Mouse (Mus musculus) CD4-positive helper T cell, adult 2 months (primary cell): ENCODE data around the gene Lrriq4.

ENCODE experiments used
- DNase-seq: peaks from one replicate; pipeline ENCODE4 v3.0.0-alpha.2; 2012; ENCODE audit warnings: low read depth, missing footprints, low spot score

The Lrriq4 gene

DNA sequence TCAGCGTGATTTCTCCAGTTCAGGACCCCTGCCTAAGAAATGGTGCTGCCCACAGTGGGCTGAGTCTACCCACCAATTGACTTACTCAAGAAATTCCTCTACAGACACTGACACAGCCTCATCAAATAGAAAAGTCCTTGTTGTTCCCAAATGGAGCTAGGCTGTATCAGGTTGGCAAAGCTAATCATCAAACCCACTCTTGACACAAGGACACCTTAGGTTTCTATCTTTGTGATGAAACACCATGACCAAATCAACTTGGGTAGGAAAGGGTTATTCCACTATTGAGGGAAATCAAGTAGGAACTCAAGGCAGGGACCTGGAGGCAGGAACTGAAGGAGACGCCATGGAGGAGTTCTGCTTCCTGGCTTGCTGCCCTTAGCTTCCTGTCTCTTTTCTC, at the start of gene Lrriq4:
Gene Lrriq4 (plus strand): TSS at position 301 of the 400 bp plus-strand sequence.
- DNase-seq, result no peak

DNA sequence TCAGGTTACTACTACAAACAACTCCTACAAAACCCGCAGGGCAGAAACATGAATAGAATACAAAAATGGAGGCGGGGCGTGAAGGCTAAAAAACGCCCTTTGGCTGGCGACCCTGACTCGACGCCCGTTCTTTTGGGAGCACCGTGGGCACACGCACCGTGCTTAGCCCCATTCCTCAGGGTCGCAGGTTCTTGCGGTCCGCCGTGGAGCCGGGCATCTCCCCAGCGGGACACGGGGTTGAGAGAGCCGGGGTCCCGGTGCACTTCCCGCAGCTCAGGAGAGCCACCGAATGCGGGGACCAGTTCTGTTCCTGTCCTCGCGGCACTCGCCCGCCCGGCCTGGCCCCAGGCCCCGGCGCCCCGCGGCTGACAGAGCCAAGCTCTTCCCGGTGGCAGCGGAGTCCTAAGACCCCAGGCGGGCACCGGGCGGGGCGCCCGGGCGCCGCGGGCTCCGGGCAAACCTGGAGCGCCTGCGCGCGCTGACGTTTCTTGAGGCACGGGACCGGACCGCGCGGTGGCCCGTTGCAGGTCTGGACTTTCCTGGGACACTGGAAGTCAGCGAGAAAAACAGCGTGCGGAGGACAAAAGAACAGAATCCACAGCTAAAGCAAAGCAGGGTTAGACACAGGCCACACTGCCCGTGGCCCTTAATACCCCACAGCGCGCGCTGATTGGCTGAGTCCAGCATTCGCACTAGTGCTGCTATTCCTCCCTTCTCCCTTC, 49.0 kb upstream of the Lrriq4 start:
- peak; percentile 31 for DNase-seq

DNA sequence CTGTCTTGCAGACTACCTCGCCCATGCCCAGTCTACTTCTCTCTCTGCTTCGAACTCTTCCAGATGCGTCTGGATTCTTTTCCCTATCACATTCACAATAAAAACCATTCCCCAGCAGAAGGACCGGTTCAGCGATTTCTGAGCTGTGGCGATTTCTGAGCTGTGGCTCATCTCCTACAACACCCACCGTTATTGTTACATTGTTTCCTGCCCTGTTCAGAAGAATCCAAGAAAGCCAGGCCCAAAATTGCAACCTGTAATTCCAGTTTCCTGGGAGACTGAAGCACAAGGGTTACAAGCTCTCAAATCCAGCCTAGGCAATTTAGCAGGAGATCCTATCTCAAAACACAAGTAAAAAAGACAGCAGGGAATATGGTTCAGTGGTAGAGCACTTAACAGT, 47.0 kb upstream of the Lrriq4 start:
- DNase-seq, result no peak

DNA sequence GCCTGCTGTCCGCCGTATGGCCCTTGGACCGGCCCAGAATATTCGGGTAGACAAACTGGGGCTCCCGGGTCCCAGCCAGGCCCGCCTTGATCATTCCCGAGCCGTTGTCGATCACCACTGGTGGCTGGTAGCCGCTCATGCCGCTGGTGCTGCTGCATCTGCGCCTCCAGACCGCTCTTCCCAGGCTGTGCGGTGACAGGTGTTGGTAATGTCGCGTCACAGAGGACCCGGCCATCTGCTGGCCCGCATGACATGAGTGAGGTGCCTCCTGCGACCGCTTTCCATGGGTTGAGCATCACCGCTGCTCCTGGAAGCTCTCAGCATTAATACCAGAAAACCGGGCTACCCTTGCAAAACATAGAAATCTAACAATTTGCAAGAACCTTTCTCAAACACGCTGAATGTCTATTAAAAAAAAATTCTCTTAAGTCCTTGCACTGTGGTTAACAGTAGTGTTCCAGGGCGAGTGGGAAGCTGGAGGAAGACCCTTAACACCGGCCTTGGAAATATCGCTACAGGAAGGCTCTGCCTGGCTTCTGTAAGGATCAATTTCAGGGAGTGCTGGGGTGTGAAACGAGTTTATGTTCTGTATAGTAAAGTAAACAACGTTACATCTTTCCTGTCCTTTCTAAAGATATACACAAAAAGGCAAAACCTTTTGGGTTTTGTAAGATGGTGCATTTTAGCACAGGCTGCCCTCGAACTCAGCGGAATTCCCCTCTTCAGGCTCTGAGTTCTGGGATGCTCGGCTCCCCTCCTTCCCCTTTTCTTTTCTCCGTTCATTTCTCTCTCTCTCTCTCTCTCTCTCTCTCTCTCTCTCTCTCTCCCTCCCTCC, 44.4 kb upstream of the Lrriq4 start, which contains the start of gene Actrt3:
Gene Actrt3 (minus strand): TSS at position 229 of the 835 bp plus-strand sequence.
- DNase-seq, result peak; percentile 53

DNA sequence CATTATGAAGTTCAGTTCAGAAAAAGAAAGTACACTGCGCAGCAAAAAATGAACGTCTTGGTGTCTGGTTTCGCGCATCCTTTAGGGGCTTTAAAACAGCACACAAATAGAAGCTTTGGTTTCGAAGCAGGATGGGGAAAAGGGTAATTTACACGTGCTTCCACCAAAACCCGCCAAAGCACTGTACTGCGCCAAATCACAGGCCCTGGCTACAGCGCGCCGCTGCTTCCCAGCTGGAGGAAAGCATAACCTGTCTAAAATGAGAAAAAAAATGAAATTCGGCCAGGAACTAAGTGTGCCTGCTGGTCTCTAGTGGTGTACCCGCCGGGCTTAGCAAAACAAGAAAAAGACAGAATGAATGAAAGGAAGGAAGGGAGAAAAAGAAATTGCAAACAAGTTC, 43.6 kb upstream of the Lrriq4 start:
- peak; percentile 70 for DNase-seq

DNA sequence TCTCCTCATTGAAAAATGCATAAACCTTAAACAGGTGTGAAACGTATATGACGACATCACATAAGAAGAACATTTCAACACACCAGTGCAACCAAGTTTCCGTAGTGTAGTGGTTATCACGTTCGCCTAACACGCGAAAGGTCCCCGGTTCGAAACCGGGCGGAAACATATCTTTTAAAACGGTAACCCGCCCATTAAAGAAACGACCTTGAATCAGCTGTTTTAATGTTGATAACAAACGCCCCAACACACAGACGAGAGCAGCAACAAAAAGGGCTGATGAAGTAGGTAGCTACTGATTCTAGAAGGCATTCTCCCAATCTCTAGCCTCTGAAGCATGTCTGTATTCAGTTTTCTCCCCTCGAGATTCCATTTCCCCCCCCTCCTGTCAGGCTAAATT, 43.1 kb upstream of the Lrriq4 start:
- DNase-seq, result peak; percentile 94

DNA sequence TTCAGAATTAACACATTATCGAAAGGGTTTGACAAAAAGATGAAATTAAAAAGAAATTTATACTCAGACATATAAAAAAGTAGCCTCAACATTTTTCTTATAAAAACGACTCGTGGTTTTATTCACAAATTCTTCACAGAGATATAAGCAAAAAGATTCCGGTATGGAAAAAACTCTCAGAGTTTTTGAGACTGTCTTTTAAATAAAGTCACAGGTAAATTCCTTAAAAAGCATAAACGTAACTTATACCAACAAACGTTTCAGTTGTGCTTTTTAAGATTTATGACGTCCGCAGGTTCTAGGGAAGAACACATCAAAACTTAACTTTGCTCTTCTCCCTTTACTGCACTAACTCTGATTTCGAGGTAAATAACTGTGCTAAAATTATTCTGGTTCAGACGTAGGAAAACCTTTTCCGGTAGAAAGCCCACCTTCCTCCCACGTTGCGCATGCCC, 42.7 kb upstream of the Lrriq4 start:
- no peak for DNase-seq

DNA sequence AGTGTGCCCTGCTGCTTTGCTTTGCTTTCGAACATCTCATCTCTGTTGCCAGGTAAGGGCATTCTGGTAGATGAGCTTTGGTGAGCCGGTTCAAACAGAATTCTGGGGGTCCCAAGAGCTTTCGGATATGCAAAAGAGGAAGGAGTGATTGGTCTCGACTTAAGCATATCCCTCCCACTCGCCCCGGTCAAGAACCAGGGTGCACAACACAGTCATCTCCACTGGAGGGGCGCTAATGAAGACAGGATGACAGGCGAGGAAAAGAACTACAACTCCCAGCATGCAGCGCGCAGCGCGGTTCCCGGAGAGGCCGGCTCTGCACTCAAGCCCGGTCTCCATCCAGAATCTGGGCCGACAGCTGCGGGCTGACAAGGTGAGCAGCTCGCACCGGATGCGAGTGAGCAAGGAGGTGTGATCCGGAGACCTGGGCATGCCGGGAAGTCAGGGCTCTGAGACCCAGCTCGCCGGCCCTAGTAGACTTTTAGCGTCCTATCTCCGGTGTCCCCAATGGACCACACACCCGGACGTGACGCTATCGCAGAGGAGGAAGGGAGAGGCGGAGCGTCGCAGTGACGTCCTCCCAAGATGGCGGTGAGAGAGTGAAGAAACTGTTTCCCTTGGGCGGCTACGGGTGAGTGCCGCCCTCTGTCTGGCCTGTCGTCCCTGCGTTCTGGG, 42.1 kb upstream of the Lrriq4 start, which contains the start of gene Mynn:
Gene Mynn (plus strand): TSS at position 1 of the 675 bp plus-strand sequence.
- DNase-seq, result peak; percentile 97

DNA sequence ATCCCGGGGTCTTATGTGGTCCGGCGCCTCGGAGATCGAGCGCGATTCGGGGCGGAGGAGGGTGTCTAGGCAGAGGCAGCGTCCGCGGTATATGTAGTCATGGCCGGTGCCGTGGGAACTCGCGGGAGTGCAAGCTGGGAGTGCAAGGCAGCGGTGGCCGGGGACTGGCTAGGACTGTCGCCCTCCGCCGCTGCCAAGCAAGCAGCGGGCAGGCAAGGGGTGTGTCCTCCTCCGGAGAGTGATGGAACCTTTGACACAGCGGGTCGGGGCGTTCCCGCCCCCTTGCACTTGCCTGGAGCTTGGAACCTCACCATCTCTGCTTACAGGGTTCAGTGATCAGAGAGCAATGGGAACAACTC, 41.6 kb upstream of the Lrriq4 start:
- peak; percentile 88 for DNase-seq

DNA sequence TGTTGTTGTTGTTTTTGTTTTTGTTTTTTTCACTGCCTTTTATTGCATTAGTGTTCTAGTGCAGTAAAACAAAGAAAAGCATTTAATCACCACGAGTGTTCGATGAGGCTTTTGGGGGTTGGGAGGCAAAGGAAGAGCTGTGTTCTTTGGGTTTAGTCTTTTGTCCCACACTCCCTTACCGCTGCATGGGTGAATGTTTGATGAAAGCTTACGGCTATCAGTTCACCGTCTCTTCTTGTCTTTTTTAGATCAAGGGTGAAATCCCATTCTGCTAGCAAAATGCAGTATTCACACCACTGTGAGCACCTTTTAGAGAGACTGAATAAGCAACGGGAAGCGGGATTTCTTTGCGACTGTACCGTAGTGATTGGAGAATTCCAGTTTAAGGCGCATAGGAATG, 41.1 kb upstream of the Lrriq4 start:
- no peak for DNase-seq

DNA sequence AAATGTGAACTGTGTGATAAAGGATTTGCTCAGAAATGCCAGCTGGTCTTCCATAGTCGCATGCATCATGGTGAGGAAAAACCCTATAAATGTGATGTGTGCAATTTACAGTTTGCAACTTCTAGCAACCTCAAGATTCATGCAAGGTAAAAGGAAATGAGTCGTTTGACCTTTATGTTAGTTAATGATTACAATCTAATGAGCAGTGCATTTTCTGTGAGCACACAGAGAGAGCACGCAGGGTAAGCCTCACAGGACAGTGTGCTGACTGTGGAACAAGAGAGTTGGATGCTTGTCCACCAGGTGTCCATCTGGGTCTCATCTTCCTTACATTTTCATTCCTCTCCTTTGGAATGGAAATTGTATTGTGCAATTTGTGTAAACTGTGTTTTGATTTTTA, 35.3 kb upstream of the Lrriq4 start:
- no peak for DNase-seq

DNA sequence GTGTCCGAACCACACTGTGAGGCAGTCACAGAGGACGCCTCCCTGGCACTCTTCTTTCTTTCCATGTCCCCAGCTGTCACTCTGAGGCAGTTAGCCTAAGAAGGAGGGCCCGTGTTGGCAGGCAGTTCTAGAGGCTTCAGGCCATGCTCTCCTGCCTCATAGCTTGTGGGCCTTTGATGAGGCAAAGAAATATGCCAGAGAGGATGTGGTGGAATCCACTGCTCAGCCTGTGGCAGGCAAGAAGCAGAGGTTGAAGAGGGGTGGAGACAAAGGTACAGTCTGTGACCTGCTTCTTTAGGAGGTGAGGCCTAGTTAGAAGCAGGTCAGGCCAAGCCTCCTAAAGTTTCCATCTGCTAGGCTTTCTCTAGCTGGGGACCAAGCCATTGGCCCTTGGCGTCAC, 33.4 kb upstream of the Lrriq4 start:
- DNase-seq, result peak; percentile 70

DNA sequence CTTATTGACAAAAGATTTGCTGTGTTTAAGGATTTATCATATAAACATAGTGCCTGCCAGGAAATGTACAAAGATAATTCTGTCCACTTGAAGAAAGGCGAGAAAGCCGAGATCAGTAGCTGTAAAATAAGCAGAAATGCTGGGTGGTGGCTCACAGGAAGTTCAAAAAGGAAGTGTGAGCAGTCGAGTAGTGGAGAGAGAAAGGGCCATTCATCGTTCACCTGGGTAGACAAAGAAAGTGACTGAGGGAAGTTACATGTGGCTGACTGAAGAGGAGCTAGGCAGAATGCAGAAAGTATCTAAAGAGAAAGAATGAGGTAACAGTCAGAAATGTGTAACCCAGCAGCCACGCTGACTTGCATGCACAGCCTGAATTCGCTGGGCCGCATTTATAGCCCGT, 24.2 kb upstream of the Lrriq4 start:
- DNase-seq, result no peak

DNA sequence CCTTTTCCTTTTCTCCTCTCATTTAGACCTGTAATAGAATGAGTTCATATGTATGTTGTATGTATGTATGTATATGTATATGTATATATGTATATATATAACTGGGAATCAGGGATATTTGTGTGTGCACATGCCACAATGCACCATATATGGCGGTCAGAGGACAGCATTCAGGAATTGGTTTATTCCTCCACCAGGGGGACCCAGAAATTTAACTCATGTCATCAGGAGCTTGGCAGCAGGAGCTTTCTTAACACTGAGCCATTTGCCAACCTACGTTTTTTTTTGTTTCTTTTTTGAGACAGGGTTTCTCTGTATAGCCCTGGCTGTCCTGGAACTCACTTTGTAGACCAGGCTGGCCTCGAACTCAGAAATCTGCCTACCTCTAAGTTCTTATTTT, 10.6 kb upstream of the Lrriq4 start:
- no peak for DNase-seq

DNA sequence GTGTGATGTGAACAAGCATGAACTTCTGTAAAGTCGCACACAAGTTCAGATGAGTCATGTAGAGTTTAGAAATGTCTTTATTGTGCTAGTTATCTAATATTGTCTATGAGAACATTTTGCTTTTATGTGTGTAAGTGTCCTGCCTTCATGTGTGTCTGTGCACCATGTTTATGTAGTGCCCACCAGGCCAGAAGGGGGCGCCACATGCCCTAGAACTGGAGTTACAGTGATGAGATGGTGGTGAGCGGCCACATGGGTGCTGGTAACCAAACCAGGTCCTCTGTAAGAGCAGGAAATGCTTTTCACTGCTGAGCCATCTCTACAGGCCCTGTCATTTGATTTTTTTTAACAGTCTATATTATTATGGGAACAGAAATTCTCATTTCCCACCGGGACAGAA, 8.7 kb upstream of the Lrriq4 start:
- DNase-seq, result no peak

DNA sequence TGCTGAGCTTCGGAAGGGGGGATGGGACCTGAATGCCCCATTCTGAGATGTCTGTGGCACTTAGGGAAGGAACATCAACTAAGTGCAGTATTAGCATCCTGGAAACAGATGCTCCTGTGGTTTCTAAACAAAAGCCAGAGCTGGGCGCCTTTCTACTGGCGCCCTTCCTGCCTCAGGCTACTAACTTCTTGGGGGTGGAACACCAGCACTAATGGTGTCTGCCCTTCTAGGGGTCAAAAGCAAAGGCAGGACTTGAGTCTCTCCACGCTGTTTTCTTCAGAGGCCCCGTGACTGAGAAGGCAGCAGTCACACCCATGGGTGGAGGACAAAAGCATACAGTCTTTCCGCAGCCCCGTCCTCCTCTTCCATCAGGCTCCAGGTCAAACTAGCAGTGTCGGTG, 2.5 kb downstream of the Lrriq4 start:
- no peak for DNase-seq

DNA sequence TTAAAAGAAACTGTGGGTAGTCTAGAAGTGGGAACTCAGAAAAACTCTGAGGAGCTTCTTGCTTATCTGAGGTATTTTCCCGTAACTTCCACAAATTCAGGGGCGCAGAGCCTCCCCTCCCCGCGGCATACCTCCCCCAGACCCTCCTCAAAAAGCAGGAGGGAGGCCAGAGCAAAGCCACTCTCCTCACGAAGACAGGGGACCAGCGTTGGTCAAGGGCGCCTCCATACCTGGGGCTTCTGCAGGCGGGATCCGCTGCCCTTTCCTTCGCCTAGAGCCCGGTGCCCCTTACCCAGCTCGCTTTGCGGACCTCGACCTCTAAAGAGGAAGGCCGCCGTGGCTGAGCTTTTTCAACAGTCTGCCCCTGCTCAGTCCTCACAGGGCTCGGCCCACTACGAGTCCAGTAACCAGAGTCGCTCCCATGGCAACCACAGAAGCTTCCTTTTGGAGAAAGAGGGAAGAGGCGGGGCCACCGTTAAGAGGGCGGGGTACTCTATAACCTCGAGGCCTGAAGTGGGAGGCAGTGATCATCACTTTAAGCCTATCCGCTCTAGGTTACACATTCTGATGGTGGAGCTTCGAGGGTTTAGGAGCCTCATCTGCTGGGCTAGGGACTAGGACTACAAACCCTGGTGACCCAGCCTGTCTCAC, 3.3 kb downstream of the Lrriq4 start, which contains the start of gene Lrrc34:
Gene Lrrc34 (minus strand): TSS at position 430 of the 651 bp plus-strand sequence.
- no peak for DNase-seq

DNA sequence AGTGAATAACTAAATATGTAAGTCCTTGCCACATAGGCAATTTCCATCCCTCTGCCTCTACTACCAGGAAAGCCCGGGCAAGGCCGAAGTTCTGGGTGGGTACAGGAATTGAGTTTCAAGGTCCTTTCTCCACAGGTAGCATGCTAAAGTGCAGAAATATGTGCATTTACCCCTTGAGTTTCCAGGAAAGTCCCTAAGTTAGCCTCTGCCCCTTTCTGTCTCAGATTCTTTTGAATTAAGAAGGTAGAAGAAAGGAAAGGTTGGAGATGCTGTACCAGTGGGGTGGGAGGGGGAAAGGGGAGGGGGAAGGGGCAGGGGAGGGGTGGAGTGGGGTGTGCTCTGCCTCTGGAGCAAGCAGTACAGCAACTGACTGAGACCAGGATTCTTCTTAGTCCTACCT, 4.2 kb downstream of the Lrriq4 start:
- DNase-seq, result no peak

DNA sequence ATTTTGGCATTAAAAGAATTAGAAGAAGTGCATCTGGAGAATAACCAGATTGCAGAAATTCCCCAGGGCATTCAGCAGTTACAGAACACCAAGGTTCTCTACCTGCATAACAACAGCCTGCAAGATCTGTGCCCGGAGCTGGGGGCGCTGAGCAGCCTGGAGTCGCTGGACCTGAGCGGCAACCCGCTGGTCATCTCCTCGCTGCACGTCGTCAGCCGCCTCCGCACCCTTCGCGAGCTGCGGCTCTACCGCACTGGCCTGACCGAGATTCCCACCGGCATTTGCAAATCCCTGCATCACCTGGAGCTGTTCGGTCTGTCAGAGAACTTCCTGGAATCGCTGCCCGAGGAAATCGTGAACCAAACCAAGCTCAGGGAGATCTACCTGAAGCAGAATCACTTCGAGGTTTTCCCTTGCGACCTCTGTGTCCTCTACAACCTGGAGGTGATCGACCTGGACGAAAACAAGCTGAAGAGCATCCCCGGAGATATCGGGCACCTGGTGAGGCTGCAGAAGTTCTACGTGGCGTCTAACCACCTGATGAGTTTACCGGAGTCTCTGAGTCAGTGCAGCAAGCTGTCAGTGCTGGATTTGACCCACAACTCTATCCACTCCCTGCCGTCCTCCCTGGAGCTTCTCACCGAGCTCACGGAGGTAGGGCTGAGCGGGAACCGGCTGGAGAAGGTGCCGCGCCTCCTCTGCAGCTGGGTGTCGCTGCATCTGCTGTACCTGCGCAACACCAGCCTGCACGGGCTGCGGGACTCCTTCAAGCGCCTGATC, 5.9 kb downstream of the Lrriq4 start:
- DNase-seq, result peak; percentile 14

DNA sequence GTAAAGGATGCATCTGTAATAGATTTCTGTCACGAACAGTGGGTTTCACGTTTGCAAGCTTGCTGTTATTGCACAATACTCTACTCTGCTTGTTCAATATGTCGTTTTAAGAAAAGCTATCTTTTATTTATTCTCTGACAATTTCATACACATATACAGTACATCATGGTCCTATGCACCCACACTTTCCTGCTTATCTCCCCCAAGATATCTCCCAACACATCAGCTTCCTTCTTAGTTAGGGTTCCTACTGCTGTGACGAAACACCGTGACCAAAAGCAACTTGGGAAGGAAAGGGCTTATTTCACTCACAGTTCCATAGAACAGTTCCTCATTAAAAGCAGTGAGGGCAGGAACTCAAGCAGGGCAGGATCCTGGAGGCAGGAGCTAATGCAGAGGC, 11.6 kb downstream of the Lrriq4 start:
- DNase-seq, result no peak

DNA sequence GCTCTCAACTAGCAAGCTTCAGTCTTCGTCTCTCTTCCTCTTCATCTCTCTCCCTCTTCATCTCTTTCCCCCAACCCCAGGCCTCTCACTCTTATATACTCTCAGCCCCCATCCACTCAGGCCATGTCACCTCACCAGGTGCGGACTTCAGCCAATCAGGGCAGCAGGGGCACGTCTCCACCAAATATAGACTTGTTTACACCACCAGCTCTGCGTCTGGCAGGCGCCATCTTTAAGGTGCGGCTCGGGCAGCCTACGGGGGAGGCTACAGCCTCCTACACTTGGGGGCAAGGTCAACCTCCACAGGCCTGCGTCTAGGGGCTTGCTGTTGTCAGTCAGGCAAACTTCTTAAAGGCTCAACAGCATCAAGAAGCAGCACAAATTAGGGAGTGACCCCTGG, 14.2 kb downstream of the Lrriq4 start:
- no peak for DNase-seq
